Mouse (Mus musculus) cerebellum, adult 2 months (tissue): Measurements from ENCODE around the gene Svop.

Experiments
- CTCF ChIP-seq: fragments of 200-500 bp; IDR thresholded peaks from 2 replicates; pipeline ENCODE4 v1.5.1; 2011; ENCODE audit warnings: low read depth, mild to moderate bottlenecking, control low read depth, low read length, moderate library complexity, borderline replicate concordance; ENCODE audit not compliant: insufficient read depth
- POLR2A ChIP-seq: fragments of 200-500 bp; IDR thresholded peaks from 2 replicates; pipeline ENCODE4 v1.6.1; 2011; ENCODE audit warnings: low read length, control low read depth, borderline replicate concordance; ENCODE audit not compliant: insufficient read depth

- TF ChIP-seq CTCF = no peak
- no peak for TF ChIP-seq POLR2A
Observed at GRCm38 (mm10) chr5:114024390-114024789, 67.0 kb downstream of the Svop start.
